Comparison of ENCODE assay signal across 15 mouse cellular contexts in genomic region chr17:35079778-35080177, GRCm38 (mm10). TPM values are rescaled to one million over a fixed set of nuclear protein-coding genes. Genes with fewer than 3 reads are reported as not detected.
DNase-seq lines count a peak whose midpoint lies in the region; ATAC-seq and TF ChIP-seq lines count a peak whose summit lies in the region.
"Had no signal": no experiment of that assay in that cellular context is flagged by ENCODE, and none has a peak within 500 bp of the region (broad histone marks: within the 10 kb centered on the region; RNA-seq: fewer than 3 reads in every experiment).

No protein-coding gene starts in this region.

- peaks cover 11% of the 10 kb centered on the region; the same call in 1 of the 2 replicates for H3K27me3 ChIP-seq in limb, embryonic 13.5 days
- peaks cover 29% of the 10 kb centered on the region for H3K27me3 ChIP-seq in limb, embryonic 10.5 days (ENCODE audit: low read depth, poor library complexity, severe bottlenecking)
- no peaks in the 10 kb centered on the region for H3K27me3 ChIP-seq in intestine, embryonic 15.5 days (replicated peaks)
- H3K27me3 ChIP-seq: CH12.LX had no signal

- 74% methylated on average over 9 of the region's 9 CpGs for WGBS in limb, embryonic 13.5 days
- 76% methylated on average over 9 of the region's 9 CpGs for WGBS in limb, embryonic 10.5 days
- 42% methylated on average over 9 of the region's 9 CpGs for WGBS in intestine, embryonic 15.5 days
- 49% methylated on average over 9 of the region's 9 CpGs for WGBS in lung, adult 2 months

- no peaks in the 10 kb centered on the region; the same call in 1 of the 2 replicates for H3K9me3 ChIP-seq in limb, embryonic 13.5 days
- no peaks in the 10 kb centered on the region for H3K9me3 ChIP-seq in limb, embryonic 10.5 days (replicated peaks)
- H3K9me3 ChIP-seq in intestine, embryonic 15.5 days, result no peaks in the 10 kb centered on the region

- no peaks in the 10 kb centered on the region for H3K36me3 ChIP-seq in limb, embryonic 13.5 days
- H3K36me3 ChIP-seq in limb, embryonic 10.5 days, result no peaks in the 10 kb centered on the region
- H3K36me3 ChIP-seq in intestine, embryonic 15.5 days, result no peaks in the 10 kb centered on the region

- no peak overlapping the region for H3K4me2 ChIP-seq in limb, embryonic 13.5 days (replicated peaks)
- no peak overlapping the region for H3K4me2 ChIP-seq in intestine, embryonic 15.5 days (replicated peaks)

- H3K4me3 ChIP-seq in limb, embryonic 13.5 days, result no peak overlapping the region
- no peak overlapping the region for H3K4me3 ChIP-seq in limb, embryonic 10.5 days
- H3K4me3 ChIP-seq in intestine, embryonic 15.5 days (replicated peaks), result no peak overlapping the region
- H3K4me3 ChIP-seq in lung, adult 2 months (replicated peaks; ENCODE audit: extremely low read depth, low read depth, low read length), result no peak overlapping the region

- 0 out of 2 replicates have a peak overlapping the region, but pooled peaks have one; percentile 4 for H3K9ac ChIP-seq in limb, embryonic 13.5 days
- H3K9ac ChIP-seq in intestine, embryonic 15.5 days, result no peak overlapping the region

- TF ChIP-seq CTCF in lung, adult 2 months (IDR thresholded peaks at IDR 0.05; ENCODE audit: insufficient read depth, low read length), result no peak

- no peak for DNase-seq in limb, embryonic 10.5 days (ENCODE audit: low spot score)
- peak; percentile 70 for DNase-seq in c-Kit-positive CD71-positive TER-119-negative erythroid progenitor cells, embryonic 14.5 days (ENCODE audit: low read depth)
- DNase-seq in layer of hippocampus, postnatal 14 days (ENCODE audit: low spot score in 2 of 2), result no peak
- DNase-seq in lung, adult 2 months, result no peak
- DNase-seq: embryo, embryonic 11 days; left cerebral cortex, postnatal 4 days had no signal

- no peak for ATAC-seq in limb, embryonic 13.5 days (ENCODE audit: low FRiP score, low read depth)
- peak; percentile 87 for ATAC-seq in intestine, embryonic 15.5 days
- peak; percentile 93 for ATAC-seq in megakaryocyte-erythroid progenitor cell, adult 5-6 weeks (replicated peaks; ENCODE audit: low FRiP score, low TSS enrichment, poor library complexity, severe bottlenecking)
- ATAC-seq in monocyte, adult 5-6 weeks (replicated peaks; ENCODE audit: insufficient number of reproducible peaks, low FRiP score, low TSS enrichment, poor library complexity, severe bottlenecking), result no peak
- ATAC-seq: forebrain, embryonic 16.5 days had no signal

- no peak overlapping the region for H3K27ac ChIP-seq in limb, embryonic 13.5 days
- H3K27ac ChIP-seq in limb, embryonic 10.5 days, result no peak overlapping the region
- peak overlapping the region; percentile 48; the same call in 1 of the 2 replicates for H3K27ac ChIP-seq in intestine, embryonic 15.5 days
- H3K27ac ChIP-seq: kidney, postnatal 0 days had no signal

- TF ChIP-seq POLR2A in lung, adult 2 months (IDR thresholded peaks at IDR 0.05; ENCODE audit: borderline replicate concordance, extremely low read depth, low read depth, low read length), result no peak

- peaks cover 18% of the 10 kb centered on the region for H3K4me1 ChIP-seq in limb, embryonic 13.5 days
- H3K4me1 ChIP-seq in limb, embryonic 10.5 days, result peaks cover 28% of the 10 kb centered on the region
- peaks cover 30% of the 10 kb centered on the region for H3K4me1 ChIP-seq in intestine, embryonic 15.5 days (replicated peaks)
- H3K4me1 ChIP-seq in lung, adult 2 months (ENCODE audit: control insufficient read depth, insufficient read depth, low read length), result no peaks in the 10 kb centered on the region; the same call in none of the 2 replicates

RNA-seq across cellular contexts. Expression of gene Ly6g6d, which starts 1.9 kb away (rescaled TPM):
- polyA plus RNA-seq in limb, embryonic 13.5 days (2015; fragmentation: Nextera tagmentation; extraction: Ambion mirVana), result 0.57 and 0.65 TPM in 2 replicates
- 0.80 and 1.1 TPM in 2 replicates for polyA plus RNA-seq in limb, embryonic 10.5 days (2016; fragmentation: Nextera tagmentation; extraction: Ambion mirVana)
- 5.8 and 5.9 TPM in 2 replicates for polyA plus RNA-seq in intestine, embryonic 15.5 days (2015; fragmentation: Nextera tagmentation; extraction: Ambion mirVana)
- not detected in 2 replicates for total RNA-seq in megakaryocyte-erythroid progenitor cell, adult 5-6 weeks (2014; fragmentation: Nextera tagmentation)
- not detected in 2 replicates for total RNA-seq in megakaryocyte-erythroid progenitor cell, adult 5-6 weeks (2017)
- 1 to 10 TPM; 1.2 to 2.6 TPM for total RNA-seq in layer of hippocampus, postnatal 14 days (2021)
- 14.5 and 16.7 TPM in 2 replicates for polyA plus RNA-seq in lung, adult 2 months (2012; rRNA removed)
- 2.3 TPM in 1 of 3 replicates, not detected in the others for total RNA-seq in monocyte, adult 5-6 weeks (2017)
- total RNA-seq: CH12.LX; left cerebral cortex, postnatal 4 days; midbrain, postnatal 0 days had no signal

RNA-seq across cellular contexts. Expression of gene Ly6g6e, which starts 3.1 kb away (rescaled TPM):
- 2.0 and 3.4 TPM in 2 replicates for polyA plus RNA-seq in limb, embryonic 13.5 days (2015; fragmentation: Nextera tagmentation; extraction: Ambion mirVana)
- polyA plus RNA-seq in limb, embryonic 10.5 days (2016; fragmentation: Nextera tagmentation; extraction: Ambion mirVana), result 0.81 and 0.95 TPM in 2 replicates
- 1.9 and 2.6 TPM in 2 replicates for polyA plus RNA-seq in intestine, embryonic 15.5 days (2015; fragmentation: Nextera tagmentation; extraction: Ambion mirVana)
- total RNA-seq in megakaryocyte-erythroid progenitor cell, adult 5-6 weeks (2014; fragmentation: Nextera tagmentation), result not detected in 2 replicates
- not detected in 2 replicates for total RNA-seq in megakaryocyte-erythroid progenitor cell, adult 5-6 weeks (2017)
- total RNA-seq in layer of hippocampus, postnatal 14 days (2021), result 1 to 10 TPM; 1.6 to 1.8 TPM
- 5.8 and 25.7 TPM in 2 replicates for polyA plus RNA-seq in lung, adult 2 months (2012; rRNA removed)
- not detected in 3 replicates for total RNA-seq in monocyte, adult 5-6 weeks (2017)
- total RNA-seq: CH12.LX; heart, adult 18-20 months; midbrain, postnatal 0 days had no signal
- polyA plus RNA-seq: midbrain, postnatal 0 days had no signal

RNA-seq across cellular contexts. Expression of gene Ly6g6f, which starts 5.6 kb away (rescaled TPM):
- 0.17 and 0.28 TPM in 2 replicates for polyA plus RNA-seq in limb, embryonic 13.5 days (2015; fragmentation: Nextera tagmentation; extraction: Ambion mirVana)
- 0.56 and 0.66 TPM in 2 replicates for polyA plus RNA-seq in limb, embryonic 10.5 days (2016; fragmentation: Nextera tagmentation; extraction: Ambion mirVana)
- 0.24 and 0.33 TPM in 2 replicates for polyA plus RNA-seq in intestine, embryonic 15.5 days (2015; fragmentation: Nextera tagmentation; extraction: Ambion mirVana)
- not detected in 2 replicates for total RNA-seq in megakaryocyte-erythroid progenitor cell, adult 5-6 weeks (2014; fragmentation: Nextera tagmentation)
- not detected in 2 replicates for total RNA-seq in megakaryocyte-erythroid progenitor cell, adult 5-6 weeks (2017)
- total RNA-seq in layer of hippocampus, postnatal 14 days (2021), result not detected
- polyA plus RNA-seq in lung, adult 2 months (2012; rRNA removed), result 0.16 and 0.84 TPM in 2 replicates
- 0.39 TPM in 1 of 3 replicates, not detected in the others for total RNA-seq in monocyte, adult 5-6 weeks (2017)
- total RNA-seq: heart, adult 18-20 months; left cerebral cortex, postnatal 4 days; midbrain, postnatal 0 days had no signal
- polyA plus RNA-seq: forebrain, embryonic 16.5 days; kidney, postnatal 0 days; midbrain, postnatal 0 days had no signal

RNA-seq across cellular contexts. Expression of gene Abhd16a, which starts 9.3 kb away (rescaled TPM):
- polyA plus RNA-seq in limb, embryonic 13.5 days (2015; fragmentation: Nextera tagmentation; extraction: Ambion mirVana), result 93.1 and 94.9 TPM in 2 replicates
- polyA plus RNA-seq in limb, embryonic 10.5 days (2016; fragmentation: Nextera tagmentation; extraction: Ambion mirVana), result 53.3 and 63.6 TPM in 2 replicates
- 92.1 and 96.4 TPM in 2 replicates for polyA plus RNA-seq in intestine, embryonic 15.5 days (2015; fragmentation: Nextera tagmentation; extraction: Ambion mirVana)
- 62.9 and 76.7 TPM in 2 replicates for total RNA-seq in megakaryocyte-erythroid progenitor cell, adult 5-6 weeks (2014; fragmentation: Nextera tagmentation)
- total RNA-seq in megakaryocyte-erythroid progenitor cell, adult 5-6 weeks (2017), result 38.5 and 46.7 TPM in 2 replicates
- 10 to 100 TPM; 88.8 to 93.0 TPM for total RNA-seq in layer of hippocampus, postnatal 14 days (2021)
- 196 and 245 TPM in 2 replicates for polyA plus RNA-seq in lung, adult 2 months (2012; rRNA removed)
- total RNA-seq in monocyte, adult 5-6 weeks (2017), result 24.3 to 47.0 TPM (median 28.3 TPM) in 3 replicates

RNA-seq across cellular contexts. Expression of gene Mpig6b, which starts 13.8 kb away (rescaled TPM):
- polyA plus RNA-seq in limb, embryonic 13.5 days (2015; fragmentation: Nextera tagmentation; extraction: Ambion mirVana), result 0.29 and 0.71 TPM in 2 replicates
- 0.36 and 0.46 TPM in 2 replicates for polyA plus RNA-seq in limb, embryonic 10.5 days (2016; fragmentation: Nextera tagmentation; extraction: Ambion mirVana)
- polyA plus RNA-seq in intestine, embryonic 15.5 days (2015; fragmentation: Nextera tagmentation; extraction: Ambion mirVana), result 0.23 and 0.35 TPM in 2 replicates
- 0.32 TPM in 1 of 2 replicates, not detected in the other for total RNA-seq in megakaryocyte-erythroid progenitor cell, adult 5-6 weeks (2014; fragmentation: Nextera tagmentation)
- total RNA-seq in megakaryocyte-erythroid progenitor cell, adult 5-6 weeks (2017), result not detected in 2 replicates
- total RNA-seq in layer of hippocampus, postnatal 14 days (2021), result not detected
- 1.0 and 2.1 TPM in 2 replicates for polyA plus RNA-seq in lung, adult 2 months (2012; rRNA removed)
- total RNA-seq in monocyte, adult 5-6 weeks (2017), result 0.57 to 3.1 TPM (median 0.75 TPM) in 3 replicates
- total RNA-seq: CH12.LX; left cerebral cortex, postnatal 4 days; midbrain, postnatal 0 days had no signal
- polyA plus RNA-seq: forebrain, embryonic 16.5 days; midbrain, postnatal 0 days had no signal

Comparison
In these comparisons a context has a peak if more than half of its experiments do, and no peak if none do; other contexts are left out.
1. ATAC-seq: peak in intestine, embryonic 15.5 days (single experiment) and megakaryocyte-erythroid progenitor cell, adult 5-6 weeks (single experiment); none in limb, embryonic 13.5 days (single experiment) and monocyte, adult 5-6 weeks (single experiment).